In the genomic region with DNA sequence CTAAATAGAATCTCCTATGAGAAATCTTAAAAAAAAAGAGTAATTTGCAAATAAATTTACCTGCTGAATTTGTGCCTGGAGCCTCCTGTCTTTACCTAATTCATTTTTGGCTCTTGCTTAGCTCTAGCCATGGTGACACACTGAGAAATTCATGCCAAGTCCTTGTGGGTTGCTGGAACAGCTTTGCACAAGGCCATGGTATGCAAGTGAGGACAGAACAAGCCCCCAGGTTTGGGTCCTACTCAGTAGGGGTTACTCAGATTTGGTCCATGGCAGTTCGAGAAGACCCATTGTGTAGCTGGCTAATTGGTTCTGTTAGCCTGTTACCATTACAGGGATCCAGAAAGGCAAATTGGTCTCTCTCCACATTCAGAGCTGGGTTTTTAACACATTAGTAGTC, we compare ENCODE assay signal across 11 mouse cellular contexts.
DNase-seq lines count a peak whose midpoint lies in the region.
"Had no signal": no experiment of that assay in that cellular context is flagged by ENCODE, and none has a peak within 500 bp of the region (broad histone marks: within the 10 kb centered on the region; RNA-seq: fewer than 3 reads in every experiment).

No protein-coding gene starts in this region.

- peak; percentile 11 to 14 for DNase-seq in cerebellum, postnatal 25 days
- DNase-seq in cerebellum, adult 9-10 months: no peak
- DNase-seq in left cerebral cortex, postnatal 4 days: peak; percentile 16
- DNase-seq in left cerebral cortex, postnatal 36 days (ENCODE audit: low spot score in 2 of 2): no peak
- DNase-seq in adrenal gland, postnatal 36 days: peak; percentile 40 to 43
- DNase-seq in gonadal fat pad, adult 2 months (ENCODE audit: low read depth): peak; percentile 14
- no peak for DNase-seq in heart, postnatal 25 days (ENCODE audit: low spot score)
- DNase-seq: cerebellum, adult 8-10 months; embryo, embryonic 11 days; gastrocnemius, postnatal 36 days; heart, postnatal 14 days had no signal

- intact Hi-C loops in left cerebral cortex, postnatal 4 days (cut with DNase I): no loop called here
- intact Hi-C loops in left cerebral cortex, postnatal 36 days (cut with DNase I): loop anchor here (5.0 kb wide), 1 partner anchor 66 kb away; a partner anchor contains a TSS
- intact Hi-C loops in heart, postnatal 25 days (cut with DNase I): no loop called here

Comparison
In these comparisons a context has a peak if more than half of its experiments do, and no peak if none do; other contexts are left out.
1. DNase-seq: peak in cerebellum, postnatal 25 days (2 of 2), left cerebral cortex, postnatal 4 days (single experiment), adrenal gland, postnatal 36 days (2 of 2) and gonadal fat pad, adult 2 months (single experiment); none in cerebellum, adult 9-10 months (single experiment), left cerebral cortex, postnatal 36 days (0 of 2) and heart, postnatal 25 days (single experiment).